Mouse (Mus musculus) erythroblast, embryonic 14.5 days (primary cell): ENCODE data around the gene Rras.

Experiments
- GATA1 ChIP-seq: IDR thresholded peaks from 2 replicates; pipeline ENCODE4 v1.6.1; 2012; ENCODE audit warnings: low read length, inconsistent platforms, mixed read lengths
- TAL1 ChIP-seq: IDR thresholded peaks from 3 replicates; pipeline ENCODE4 v1.6.1; 2012; ENCODE audit warnings: low read length, inconsistent platforms, mixed read lengths

GRCm38 (mm10) chr7:45030857-45031256, 13.1 kb downstream of the Rras start:
- TF ChIP-seq TAL1 (no peak), GATA1 (no peak)
